Mouse (Mus musculus): ENCODE data around the gene Coq2. TPM values are rescaled to one million over a fixed set of nuclear protein-coding genes. Genes with fewer than 3 reads are reported as not detected.

Coq2 gene
- 59.6 and 63.7 TPM in 2 replicates for polyA plus RNA-seq (2016; fragmentation: Nextera tagmentation; extraction: Ambion mirVana)

- H3K27ac ChIP-seq (replicated peaks), result peak within 1 kb of the TSS; percentile 94
- H3K36me3 ChIP-seq (replicated peaks), result peaks cover 15% of the 10 kb centered on the region
- 11% methylated on average over 17 of the region's 17 CpGs for WGBS
- peak within 1 kb of the TSS; percentile 66 for H3K4me3 ChIP-seq
- H3K27me3 ChIP-seq (replicated peaks; ENCODE audit: low read depth, poor library complexity, severe bottlenecking), result no peaks in the 10 kb centered on the region
- peaks cover 22% of the 10 kb centered on the region for H3K4me1 ChIP-seq
- DNase-seq (ENCODE audit: low spot score), result peak; percentile 90
- H3K9me3 ChIP-seq, result no peaks in the 10 kb centered on the region
Measured at GRCm38 (mm10) chr5:100674711-100675376, at the start of gene Coq2. Gene Coq2, minus strand, starts transcription at chr5:100675140.

GRCm38 (mm10) chr5:100719235-100720088 lies 44.5 kb upstream of the Coq2 start, which contains the start of gene Hpse:
Gene Hpse, minus strand, starts transcription at chr5:100719716.
- Histone ChIP-seq H3K9me3 (0 out of 2 replicates have a peak, but pooled peaks cover 5% of the 10 kb centered on the region), H3K4me1 (peaks cover 16% of the 10 kb centered on the region), H3K4me3 (peak within 1 kb of the TSS; percentile 65), H3K27me3 (replicated peaks; ENCODE audit: low read depth, poor library complexity, severe bottlenecking) (peaks cover 43% of the 10 kb centered on the region), H3K27ac (replicated peaks) (peak within 1 kb of the TSS; percentile 79), H3K36me3 (replicated peaks) (no peaks in the 10 kb centered on the region)
- peak; percentile 70 for DNase-seq (ENCODE audit: low spot score)
- under 1% methylated on average over 56 of the region's 56 CpGs for WGBS

- Histone ChIP-seq H3K4me1 (peaks cover 16% of the 10 kb centered on the region), H3K27ac (replicated peaks) (no peak overlapping the region), H3K27me3 (replicated peaks; ENCODE audit: low read depth, poor library complexity, severe bottlenecking) (peaks cover 43% of the 10 kb centered on the region), H3K4me3 (no peak overlapping the region), H3K9me3 (no peaks in the 10 kb centered on the region), H3K36me3 (replicated peaks) (no peaks in the 10 kb centered on the region)
- whole genome bisulfite sequencing, result 95% methylated on average over 15 of the region's 15 CpGs
- DNase-seq (ENCODE audit: low spot score), result no peak
Measured at GRCm38 (mm10) chr5:100716762-100717161, 41.8 kb upstream of the Coq2 start.

GRCm38 (mm10) chr5:100711219-100711618 lies 36.3 kb upstream of the Coq2 start:
- no peaks in the 10 kb centered on the region for H3K27me3 ChIP-seq (replicated peaks; ENCODE audit: low read depth, poor library complexity, severe bottlenecking)
- no peak overlapping the region for H3K27ac ChIP-seq (replicated peaks)
- H3K36me3 ChIP-seq (replicated peaks), result no peaks in the 10 kb centered on the region
- no peak overlapping the region for H3K4me3 ChIP-seq
- no peak for DNase-seq (ENCODE audit: low spot score)
- H3K9me3 ChIP-seq, result no peaks in the 10 kb centered on the region
- 93% methylated on average over 6 of the region's 6 CpGs for WGBS
- peaks cover 12% of the 10 kb centered on the region for H3K4me1 ChIP-seq

GRCm38 (mm10) chr5:100710012-100710411 lies 35.1 kb upstream of the Coq2 start:
- H3K36me3 ChIP-seq (replicated peaks), result no peaks in the 10 kb centered on the region
- no peaks in the 10 kb centered on the region for H3K27me3 ChIP-seq (replicated peaks; ENCODE audit: low read depth, poor library complexity, severe bottlenecking)
- H3K4me3 ChIP-seq, result no peak overlapping the region
- WGBS, result 39% methylated on average over 2 of the region's 2 CpGs
- no peaks in the 10 kb centered on the region for H3K9me3 ChIP-seq
- peaks cover 12% of the 10 kb centered on the region for H3K4me1 ChIP-seq
- H3K27ac ChIP-seq (replicated peaks), result no peak overlapping the region
- DNase-seq (ENCODE audit: low spot score), result no peak

GRCm38 (mm10) chr5:100709035-100709434 lies 34.1 kb upstream of the Coq2 start:
- no peak overlapping the region for H3K27ac ChIP-seq (replicated peaks)
- no peak for DNase-seq (ENCODE audit: low spot score)
- H3K9me3 ChIP-seq, result no peaks in the 10 kb centered on the region
- no peaks in the 10 kb centered on the region for H3K36me3 ChIP-seq (replicated peaks)
- H3K27me3 ChIP-seq (replicated peaks; ENCODE audit: low read depth, poor library complexity, severe bottlenecking), result no peaks in the 10 kb centered on the region
- 91% methylated on average over 6 of the region's 6 CpGs for WGBS
- peaks cover 12% of the 10 kb centered on the region for H3K4me1 ChIP-seq
- H3K4me3 ChIP-seq, result no peak overlapping the region

- WGBS, result 68% methylated on average over 8 of the region's 8 CpGs
- H3K27me3 ChIP-seq (replicated peaks; ENCODE audit: low read depth, poor library complexity, severe bottlenecking), result no peaks in the 10 kb centered on the region
Measured at GRCm38 (mm10) chr5:100706675-100707074, 31.7 kb upstream of the Coq2 start.

GRCm38 (mm10) chr5:100704272-100704671 lies 29.3 kb upstream of the Coq2 start:
- no peaks in the 10 kb centered on the region for H3K27me3 ChIP-seq (replicated peaks; ENCODE audit: low read depth, poor library complexity, severe bottlenecking)
- 87% methylated on average over 2 of the region's 2 CpGs for WGBS

More at GRCm38 (mm10) chr5:100706675-100707074, 31.7 kb upstream of the Coq2 start:
- Histone ChIP-seq H3K4me3 (no peak overlapping the region), H3K36me3 (replicated peaks) (no peaks in the 10 kb centered on the region), H3K4me1 (peaks cover 12% of the 10 kb centered on the region), H3K9me3 (no peaks in the 10 kb centered on the region), H3K27ac (replicated peaks) (no peak overlapping the region)
- DNase-seq (ENCODE audit: low spot score), result no peak

GRCm38 (mm10) chr5:100702325-100702724 lies 27.4 kb upstream of the Coq2 start:
- 88% methylated on average over 3 of the region's 3 CpGs for WGBS
- Histone ChIP-seq H3K9me3 (no peaks in the 10 kb centered on the region), H3K27me3 (replicated peaks; ENCODE audit: low read depth, poor library complexity, severe bottlenecking) (no peaks in the 10 kb centered on the region), H3K27ac (replicated peaks) (no peak overlapping the region), H3K4me3 (no peak overlapping the region), H3K4me1 (no peaks in the 10 kb centered on the region), H3K36me3 (replicated peaks) (no peaks in the 10 kb centered on the region)
- DNase-seq (ENCODE audit: low spot score), result no peak

More at GRCm38 (mm10) chr5:100704272-100704671, 29.3 kb upstream of the Coq2 start:
- Histone ChIP-seq H3K36me3 (replicated peaks) (no peaks in the 10 kb centered on the region), H3K4me3 (no peak overlapping the region), H3K9me3 (no peaks in the 10 kb centered on the region), H3K27ac (replicated peaks) (no peak overlapping the region), H3K4me1 (no peaks in the 10 kb centered on the region)
- DNase-seq (ENCODE audit: low spot score), result no peak

GRCm38 (mm10) chr5:100700861-100701620 lies 26.1 kb upstream of the Coq2 start:
- DNase-seq (ENCODE audit: low spot score), result no peak
- Histone ChIP-seq H3K9me3 (no peaks in the 10 kb centered on the region), H3K4me3 (no peak overlapping the region), H3K27me3 (replicated peaks; ENCODE audit: low read depth, poor library complexity, severe bottlenecking) (no peaks in the 10 kb centered on the region), H3K36me3 (replicated peaks) (no peaks in the 10 kb centered on the region), H3K4me1 (no peaks in the 10 kb centered on the region), H3K27ac (replicated peaks) (no peak overlapping the region)
- 82% methylated on average over 13 of the region's 13 CpGs for WGBS

GRCm38 (mm10) chr5:100697886-100698285 lies 22.9 kb upstream of the Coq2 start:
- Histone ChIP-seq H3K27me3 (replicated peaks; ENCODE audit: low read depth, poor library complexity, severe bottlenecking) (no peaks in the 10 kb centered on the region), H3K4me3 (no peak overlapping the region), H3K27ac (replicated peaks) (no peak overlapping the region), H3K9me3 (no peaks in the 10 kb centered on the region), H3K36me3 (replicated peaks) (no peaks in the 10 kb centered on the region), H3K4me1 (no peaks in the 10 kb centered on the region)
- WGBS, result 76% methylated on average over 2 of the region's 2 CpGs
- DNase-seq (ENCODE audit: low spot score), result no peak

- no peaks in the 10 kb centered on the region for H3K27me3 ChIP-seq (replicated peaks; ENCODE audit: low read depth, poor library complexity, severe bottlenecking)
- no peaks in the 10 kb centered on the region for H3K9me3 ChIP-seq
- WGBS, result 76% methylated on average over 2 of the region's 2 CpGs
Measured at GRCm38 (mm10) chr5:100697398-100697797, 22.5 kb upstream of the Coq2 start.

More at GRCm38 (mm10) chr5:100697398-100697797, 22.5 kb upstream of the Coq2 start:
- no peak for DNase-seq (ENCODE audit: low spot score)
- no peak overlapping the region for H3K4me3 ChIP-seq
- H3K36me3 ChIP-seq (replicated peaks), result no peaks in the 10 kb centered on the region
- H3K27ac ChIP-seq (replicated peaks), result no peak overlapping the region
- no peaks in the 10 kb centered on the region for H3K4me1 ChIP-seq

Data from embryonic facial prominence, embryonic 10.5 days (tissue).